Mouse (Mus musculus): ENCODE data around the gene Nos1ap. TPM values are rescaled to one million over a fixed set of nuclear protein-coding genes. Genes with fewer than 3 reads are reported as not detected.
A peak's percentile ranks its signal among the peaks of the same experiment; 100 is the strongest.

The Nos1ap gene
- total and polyA plus RNA-seq, 2 experiments from 2014 or later: 18.4 to 24.0 TPM

GRCm38 (mm10) chr1:170492527-170492926 is 97.1 kb downstream of the Nos1ap start:
- Histone ChIP-seq H3K9me3 (ENCODE audit: low read length) (no peaks in the 10 kb centered on the region), H3K9ac (replicated peaks; ENCODE audit: low read length, poor library complexity, severe bottlenecking) (no peak overlapping the region), H3K27me3 (ENCODE audit: insufficient read depth, low read length) (no peaks in the 10 kb centered on the region), H3K4me1 (ENCODE audit: insufficient read depth, low read length) (no peaks in the 10 kb centered on the region), H3K36me3 (ENCODE audit: insufficient read depth, low read length) (no peaks in the 10 kb centered on the region), H3K4me2 (ENCODE audit: low read depth, low read length, poor library complexity, severe bottlenecking) (no peak overlapping the region), H3K27ac (ENCODE audit: low read depth, low read length) (no peak overlapping the region), H3K4me3 (ENCODE audit: low read depth, low read length) (no peak overlapping the region)
- DNase-seq (ENCODE audit: low spot score) (no peak), ATAC-seq (ENCODE audit: low FRiP score) (0 out of 2 replicates have a peak, but pooled peaks have one; percentile 20)
- WGBS: 54% methylated on average over 2 of the region's 2 CpGs
- no peak for TF ChIP-seq CTCF (IDR thresholded peaks at IDR 0.05)

- no peak for ATAC-seq (ENCODE audit: low FRiP score)
Observed at GRCm38 (mm10) chr1:170492027-170492426, 97.6 kb downstream of the Nos1ap start.

GRCm38 (mm10) chr1:170489936-170490335 is 99.7 kb downstream of the Nos1ap start:
- WGBS: 93% methylated on average over 7 of the region's 7 CpGs
- Histone ChIP-seq H3K36me3 (ENCODE audit: insufficient read depth, low read length) (no peaks in the 10 kb centered on the region), H3K9me3 (ENCODE audit: low read length) (no peaks in the 10 kb centered on the region), H3K4me2 (ENCODE audit: low read depth, low read length, poor library complexity, severe bottlenecking) (no peak overlapping the region), H3K4me3 (ENCODE audit: low read depth, low read length) (no peak overlapping the region), H3K27ac (ENCODE audit: low read depth, low read length) (no peak overlapping the region), H3K9ac (replicated peaks; ENCODE audit: low read length, poor library complexity, severe bottlenecking) (no peak overlapping the region), H3K4me1 (ENCODE audit: insufficient read depth, low read length) (no peaks in the 10 kb centered on the region), H3K27me3 (ENCODE audit: insufficient read depth, low read length) (no peaks in the 10 kb centered on the region)
- ATAC-seq (ENCODE audit: low FRiP score) (no peak), DNase-seq (ENCODE audit: low spot score) (no peak)
- no peak for TF ChIP-seq CTCF (IDR thresholded peaks at IDR 0.05)

More at GRCm38 (mm10) chr1:170492027-170492426, 97.6 kb downstream of the Nos1ap start:
- Histone ChIP-seq H3K27me3 (ENCODE audit: insufficient read depth, low read length) (no peaks in the 10 kb centered on the region), H3K4me3 (ENCODE audit: low read depth, low read length) (no peak overlapping the region), H3K36me3 (ENCODE audit: insufficient read depth, low read length) (no peaks in the 10 kb centered on the region), H3K9ac (replicated peaks; ENCODE audit: low read length, poor library complexity, severe bottlenecking) (no peak overlapping the region), H3K4me2 (ENCODE audit: low read depth, low read length, poor library complexity, severe bottlenecking) (no peak overlapping the region), H3K27ac (ENCODE audit: low read depth, low read length) (no peak overlapping the region), H3K4me1 (ENCODE audit: insufficient read depth, low read length) (no peaks in the 10 kb centered on the region), H3K9me3 (ENCODE audit: low read length) (no peaks in the 10 kb centered on the region)
- TF ChIP-seq CTCF (IDR thresholded peaks at IDR 0.05): no peak
- 75% methylated on average over 4 of the region's 4 CpGs for WGBS
- no peak for DNase-seq (ENCODE audit: low spot score)

GRCm38 (mm10) chr1:170489450-170489849 is 100.2 kb downstream of the Nos1ap start:
- H3K4me3 ChIP-seq (ENCODE audit: low read depth, low read length): no peak overlapping the region
- H3K4me1 ChIP-seq (ENCODE audit: insufficient read depth, low read length): no peaks in the 10 kb centered on the region
- TF ChIP-seq CTCF (IDR thresholded peaks at IDR 0.05): no peak
- H3K27me3 ChIP-seq (ENCODE audit: insufficient read depth, low read length): no peaks in the 10 kb centered on the region
- no peak overlapping the region for H3K27ac ChIP-seq (ENCODE audit: low read depth, low read length)
- DNase-seq (ENCODE audit: low spot score) (no peak), ATAC-seq (ENCODE audit: low FRiP score) (no peak)
- H3K9me3 ChIP-seq (ENCODE audit: low read length): no peaks in the 10 kb centered on the region
- 80% methylated on average over 6 of the region's 6 CpGs for whole genome bisulfite sequencing
- H3K36me3 ChIP-seq (ENCODE audit: insufficient read depth, low read length): no peaks in the 10 kb centered on the region
- H3K4me2 ChIP-seq (ENCODE audit: low read depth, low read length, poor library complexity, severe bottlenecking): no peak overlapping the region
- H3K9ac ChIP-seq (replicated peaks; ENCODE audit: low read length, poor library complexity, severe bottlenecking): no peak overlapping the region

DNA sequence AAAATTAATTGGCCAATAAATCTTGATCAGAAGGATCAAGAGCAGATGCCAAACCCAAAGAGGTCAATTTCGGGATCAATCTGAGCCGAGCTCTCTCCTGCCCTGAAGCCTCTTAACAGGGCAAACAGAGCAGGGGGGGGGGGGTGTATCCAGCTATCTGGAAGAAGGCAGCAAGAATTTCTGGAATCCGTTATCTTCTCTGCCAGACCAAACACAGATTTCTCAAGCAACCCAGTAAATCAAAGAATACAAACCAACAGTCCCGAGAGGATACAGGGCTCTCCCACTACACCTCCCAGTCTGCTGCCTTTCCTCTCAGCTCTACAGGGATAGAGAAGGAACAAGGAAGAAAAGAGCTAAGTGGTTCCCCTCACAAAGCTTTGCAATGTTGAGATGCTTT is 104.5 kb downstream of the Nos1ap start:
- Histone ChIP-seq H3K4me2 (ENCODE audit: low read depth, low read length, poor library complexity, severe bottlenecking) (no peak overlapping the region), H3K27ac (ENCODE audit: low read depth, low read length) (no peak overlapping the region), H3K4me1 (ENCODE audit: insufficient read depth, low read length) (no peaks in the 10 kb centered on the region), H3K36me3 (ENCODE audit: insufficient read depth, low read length) (no peaks in the 10 kb centered on the region), H3K27me3 (ENCODE audit: insufficient read depth, low read length) (no peaks in the 10 kb centered on the region), H3K9ac (replicated peaks; ENCODE audit: low read length, poor library complexity, severe bottlenecking) (no peak overlapping the region), H3K4me3 (ENCODE audit: low read depth, low read length) (no peak overlapping the region), H3K9me3 (ENCODE audit: low read length) (no peaks in the 10 kb centered on the region)
- DNase-seq (ENCODE audit: low spot score): no peak
- TF ChIP-seq CTCF (IDR thresholded peaks at IDR 0.05): no peak
- ATAC-seq (ENCODE audit: low FRiP score): no peak
- WGBS: 37% methylated on average over 4 of the region's 4 CpGs

GRCm38 (mm10) chr1:170482236-170482905 is 107.3 kb downstream of the Nos1ap start:
- Histone ChIP-seq H3K4me3 (ENCODE audit: low read depth, low read length) (no peak overlapping the region), H3K36me3 (ENCODE audit: insufficient read depth, low read length) (no peaks in the 10 kb centered on the region), H3K9me3 (ENCODE audit: low read length) (no peaks in the 10 kb centered on the region), H3K27ac (ENCODE audit: low read depth, low read length) (no peak overlapping the region), H3K9ac (replicated peaks; ENCODE audit: low read length, poor library complexity, severe bottlenecking) (no peak overlapping the region), H3K4me1 (ENCODE audit: insufficient read depth, low read length) (no peaks in the 10 kb centered on the region), H3K27me3 (ENCODE audit: insufficient read depth, low read length) (no peaks in the 10 kb centered on the region), H3K4me2 (ENCODE audit: low read depth, low read length, poor library complexity, severe bottlenecking) (no peak overlapping the region)
- 77% methylated on average over 7 of the region's 8 CpGs for WGBS
- no peak for TF ChIP-seq CTCF (IDR thresholded peaks at IDR 0.05)
- ATAC-seq (ENCODE audit: low FRiP score) (no peak), DNase-seq (ENCODE audit: low spot score) (no peak)
